Comparison of ENCODE assay signal across 8 mouse cellular contexts in the genomic region with DNA sequence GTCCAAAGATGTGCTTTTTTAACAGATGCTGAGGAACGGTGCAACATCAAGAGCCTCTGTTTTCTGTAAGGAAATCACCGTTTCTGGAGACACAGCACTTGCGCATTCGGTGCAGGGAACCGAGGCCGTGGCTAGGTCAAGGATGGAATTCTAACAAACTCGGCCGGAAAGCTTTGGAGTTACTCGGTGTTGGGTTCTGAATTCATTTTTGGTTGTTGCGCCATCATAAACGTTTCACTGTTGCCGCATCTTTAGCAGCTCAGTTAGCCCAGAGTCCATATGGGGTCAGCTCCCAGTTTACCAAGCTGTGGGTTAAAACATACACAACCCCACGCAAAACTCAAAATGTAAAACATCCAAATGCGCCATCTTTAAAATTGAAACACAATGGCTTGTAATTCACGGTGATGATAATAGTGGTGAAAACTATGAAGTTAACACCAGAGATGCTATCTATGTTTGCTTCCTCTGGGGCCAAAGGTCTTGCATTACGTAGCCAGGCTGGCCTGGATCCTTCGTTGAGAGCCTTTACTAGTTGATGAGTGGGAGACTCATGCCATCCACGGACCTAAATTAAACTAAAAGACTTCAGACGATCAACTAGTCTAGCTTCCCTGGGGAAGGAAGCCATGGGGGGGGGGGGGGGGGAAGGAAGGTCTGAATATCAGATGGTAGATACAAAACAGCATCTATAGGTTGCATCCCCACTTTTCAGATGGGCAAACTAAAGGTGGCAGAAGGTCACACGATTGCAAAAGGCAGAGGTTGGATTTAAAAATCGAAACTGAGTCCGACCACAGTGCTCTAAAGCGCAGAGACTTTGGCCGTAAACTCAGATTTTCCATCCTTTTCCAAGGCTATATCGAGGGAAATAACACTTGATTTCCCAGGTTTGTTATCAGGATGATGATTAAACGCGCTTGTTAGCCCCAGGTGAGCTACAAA. TPM values are rescaled to one million over a fixed set of nuclear protein-coding genes. Genes with fewer than 3 reads are reported as not detected.
A peak's percentile ranks its signal among the peaks of the same experiment; 100 is the strongest.
DNase-seq lines count a peak whose midpoint lies in the region; ATAC-seq lines count a peak whose summit lies in the region.

No protein-coding gene starts in this region.

- peak overlapping the region; percentile 86 for H3K4me3 ChIP-seq in kidney, embryonic 14.5 days (ENCODE audit: low read length)
- H3K4me3 ChIP-seq in intestine, embryonic 14.5 days (ENCODE audit: low read depth, low read length): peak overlapping the region; percentile 56

- no peaks in the 10 kb centered on the region for H3K9me3 ChIP-seq in kidney, embryonic 14.5 days (ENCODE audit: control insufficient read depth, low read length)
- H3K9me3 ChIP-seq in intestine, embryonic 14.5 days (ENCODE audit: control insufficient read depth, low read length): no peaks in the 10 kb centered on the region

- no peaks in the 10 kb centered on the region for H3K27me3 ChIP-seq in kidney, embryonic 14.5 days (ENCODE audit: control insufficient read depth, insufficient read depth, low read length)
- H3K27me3 ChIP-seq in intestine, embryonic 14.5 days (replicated peaks; ENCODE audit: control insufficient read depth, insufficient read depth, low read length): no peaks in the 10 kb centered on the region

- H3K9ac ChIP-seq in kidney, embryonic 14.5 days (ENCODE audit: low read depth, low read length): peak overlapping the region; percentile 92
- H3K9ac ChIP-seq in intestine, embryonic 14.5 days (ENCODE audit: low read length): peak overlapping the region; percentile 82

- ATAC-seq in kidney, embryonic 14.5 days (ENCODE audit: low FRiP score, low TSS enrichment): no peak
- no peak for ATAC-seq in intestine, embryonic 14.5 days (replicated peaks; ENCODE audit: low FRiP score, low TSS enrichment, low read depth)
- ATAC-seq in monocyte, adult 5-6 weeks (replicated peaks; ENCODE audit: insufficient number of reproducible peaks, low FRiP score, low TSS enrichment, poor library complexity, severe bottlenecking): no peak

- H3K36me3 ChIP-seq in kidney, embryonic 14.5 days (ENCODE audit: control insufficient read depth, insufficient read depth, low read length): peaks cover 3% of the 10 kb centered on the region
- H3K36me3 ChIP-seq in intestine, embryonic 14.5 days (ENCODE audit: control insufficient read depth, insufficient read depth, low read length): peaks cover 10% of the 10 kb centered on the region

- 42% methylated on average over 27 of the region's 27 CpGs for WGBS in kidney, embryonic 14.5 days
- WGBS in intestine, embryonic 14.5 days: 41% methylated on average over 27 of the region's 27 CpGs

- no peak for DNase-seq in kidney, adult 8-10 months
- peak; percentile 47 for DNase-seq in embryo, embryonic 10.5 days (ENCODE audit: low spot score)
- no peak for DNase-seq in intestine, embryonic 14.5 days (ENCODE audit: low spot score)
- DNase-seq in neural tube, embryonic 10.5 days (ENCODE audit: extremely low spot score, low spot score): peak; percentile 28
- DNase-seq in ovary, adult 18-20 months (ENCODE audit: low spot score): no peak
- DNase-seq in adrenal gland, adult 18-20 months (ENCODE audit: low spot score in 2 of 2): no peak

- H3K4me1 ChIP-seq in kidney, embryonic 14.5 days (ENCODE audit: control insufficient read depth, insufficient read depth, low read length): peaks cover 10% of the 10 kb centered on the region; the same call in 1 of the 2 replicates
- peaks cover 15% of the 10 kb centered on the region for H3K4me1 ChIP-seq in intestine, embryonic 14.5 days (replicated peaks; ENCODE audit: control insufficient read depth, insufficient read depth, low read length)

- H3K27ac ChIP-seq in kidney, embryonic 14.5 days (ENCODE audit: low read depth, low read length): peak overlapping the region; percentile 92
- peak overlapping the region; percentile 87 for H3K27ac ChIP-seq in intestine, embryonic 14.5 days (ENCODE audit: low read depth)

- peak overlapping the region; percentile 64 for H3K4me2 ChIP-seq in kidney, embryonic 14.5 days (replicated peaks; ENCODE audit: low read depth, low read length)
- peak overlapping the region; percentile 67 for H3K4me2 ChIP-seq in intestine, embryonic 14.5 days (ENCODE audit: low read length)

RNA-seq across cellular contexts. Expression of a gene that starts 11.8 kb away (rescaled TPM):
- 54.7 and 63.6 TPM in 2 replicates for polyA plus RNA-seq in kidney, embryonic 14.5 days (2014; fragmentation: Nextera tagmentation; extraction: Ambion mirVana)
- polyA plus RNA-seq in intestine, embryonic 14.5 days (2014; fragmentation: Nextera tagmentation; extraction: Ambion mirVana): 69.3 and 69.7 TPM in 2 replicates
- 54.9 to 60.7 TPM (median 55.9 TPM) in 3 replicates for total RNA-seq in monocyte, adult 5-6 weeks (2017)
- total RNA-seq in adrenal gland, adult 18-20 months (2021): 100 to 1,000 TPM in 1 of 2 experiments, 10 to 100 TPM in 1; 97.0 to 100 TPM

RNA-seq across cellular contexts. Expression of a gene that starts 12.0 kb away (rescaled TPM):
- polyA plus RNA-seq in kidney, embryonic 14.5 days (2014; fragmentation: Nextera tagmentation; extraction: Ambion mirVana): 225 and 229 TPM in 2 replicates
- polyA plus RNA-seq in intestine, embryonic 14.5 days (2014; fragmentation: Nextera tagmentation; extraction: Ambion mirVana): 164 and 183 TPM in 2 replicates
- 15.5 to 32.4 TPM (median 15.8 TPM) in 3 replicates for total RNA-seq in monocyte, adult 5-6 weeks (2017)
- 10 to 100 TPM; 44.7 to 54.1 TPM for total RNA-seq in adrenal gland, adult 18-20 months (2021)

Comparison
In these comparisons a context has a peak if more than half of its experiments do, and no peak if none do; other contexts are left out.
1. DNase-seq: peak in embryo, embryonic 10.5 days (single experiment) and neural tube, embryonic 10.5 days (single experiment); none in kidney, adult 8-10 months (0 of 2), intestine, embryonic 14.5 days (single experiment), ovary, adult 18-20 months (single experiment) and adrenal gland, adult 18-20 months (0 of 2).